ENCODE assay signal across 8 mouse cellular contexts in the genomic region with DNA sequence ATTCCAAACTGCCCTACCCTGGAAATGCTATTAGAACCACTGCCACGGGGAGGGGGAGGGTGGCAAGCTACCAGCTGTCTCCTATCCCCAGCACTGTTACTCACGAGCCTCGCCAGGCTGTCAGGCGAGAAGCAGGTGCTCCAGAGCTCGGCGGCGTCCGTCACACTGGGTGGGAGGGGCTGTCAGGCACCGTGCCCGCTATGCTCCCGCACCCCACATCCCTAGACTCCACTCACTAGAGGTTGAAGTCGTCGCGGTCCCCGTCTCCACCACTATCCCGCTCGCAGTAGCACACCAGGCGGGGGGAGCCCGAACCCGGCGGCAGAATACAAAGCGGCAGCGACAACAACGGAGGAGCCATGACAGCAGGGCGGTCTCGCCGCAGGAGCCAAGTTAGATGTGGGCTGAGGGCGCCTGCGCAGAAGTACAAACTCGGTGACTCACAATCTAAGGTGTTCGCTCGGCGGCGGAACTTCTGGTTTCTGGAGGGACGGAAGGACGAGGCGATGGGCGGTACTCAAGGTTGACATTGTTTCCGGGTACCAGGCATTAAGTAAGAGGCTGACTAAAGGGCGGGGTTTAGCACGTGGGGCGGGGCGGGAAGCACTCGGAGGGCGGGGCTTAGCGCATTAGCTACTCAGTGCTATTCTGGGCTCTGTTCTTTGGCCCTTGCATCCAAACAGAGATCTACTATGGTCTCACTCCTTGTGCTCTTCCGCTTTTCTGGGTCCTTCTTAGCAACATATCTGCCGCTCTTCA. TPM values are rescaled to one million over a fixed set of nuclear protein-coding genes. Genes with fewer than 3 reads are reported as not detected.
DNase-seq lines count a peak whose midpoint lies in the region; ATAC-seq and TF ChIP-seq lines count a peak whose summit lies in the region.

A gene (minus strand): TSS at position 544 of the 759 bp plus-strand sequence.

- peak; percentile 86 for ATAC-seq in forebrain, embryonic 11.5 days (replicated peaks; ENCODE audit: low FRiP score)
- ATAC-seq in heart, embryonic 16.5 days (replicated peaks; ENCODE audit: extremely low read depth, insufficient read depth, low FRiP score): peak; percentile 92
- peak; percentile 86 for ATAC-seq in liver, embryonic 15.5 days (ENCODE audit: insufficient read depth)
- peak; percentile 92 for ATAC-seq in neural tube, embryonic 12.5 days (ENCODE audit: low FRiP score, low read depth)

- H3K36me3 ChIP-seq in CH12.LX (replicated peaks in 1 of 2; ENCODE audit: control insufficient read depth in 1 of 2, insufficient read depth in 1 of 2, low read length in 1 of 2): peaks cover 11 to 27% of the 10 kb centered on the region in 2 experiments
- no peaks in the 10 kb centered on the region; the same call in 1 of the 2 replicates for H3K36me3 ChIP-seq in forebrain, embryonic 11.5 days (ENCODE audit: control insufficient read depth, insufficient read depth, low read length)
- H3K36me3 ChIP-seq in heart, embryonic 16.5 days (ENCODE audit: control insufficient read depth, insufficient read depth): no peaks in the 10 kb centered on the region; the same call in 1 of the 2 replicates
- peaks cover 3% of the 10 kb centered on the region; the same call in 1 of the 2 replicates for H3K36me3 ChIP-seq in liver, embryonic 15.5 days (replicated peaks)
- H3K36me3 ChIP-seq in neural tube, embryonic 12.5 days: peaks cover 16% of the 10 kb centered on the region

- peak within 1 kb of the TSS; percentile 68 to 90 (median 74) for H3K4me3 ChIP-seq in CH12.LX (replicated peaks in 1 of 3; ENCODE audit: low read depth in 2 of 3, low read length in 2 of 3, poor library complexity in 1 of 3)
- H3K4me3 ChIP-seq in forebrain, embryonic 11.5 days (ENCODE audit: low read depth, low read length): peak within 1 kb of the TSS; percentile 72
- peak within 1 kb of the TSS; percentile 69 for H3K4me3 ChIP-seq in heart, embryonic 16.5 days (ENCODE audit: low read length)
- peak within 1 kb of the TSS; percentile 72 for H3K4me3 ChIP-seq in liver, embryonic 15.5 days (replicated peaks)
- peak within 1 kb of the TSS; percentile 57 for H3K4me3 ChIP-seq in neural tube, embryonic 12.5 days

- peak; percentile 100 for DNase-seq in CH12.LX (ENCODE audit: extremely low read depth)
- DNase-seq in c-Kit-positive CD71-positive TER-119-negative erythroid progenitor cells, embryonic 14.5 days (ENCODE audit: low read depth): peak; percentile 98
- peak; percentile 93 for DNase-seq in forebrain, embryonic 11.5 days (ENCODE audit: low spot score)
- peak; percentile 95 to 98 for DNase-seq in kidney, postnatal 36 days
- DNase-seq in telencephalon, adult 2 months (ENCODE audit: low read depth, low spot score): peak; percentile 98

- dilution Hi-C loops in CH12.LX (cut with MboI; ENCODE audit: extremely low pct_ligation_motif_present, extremely low pct_unique_long_range_greater_than_20kb, low sequenced_read_pairs): no loop called here

- peak; percentile 87 for TF ChIP-seq POLR2A in CH12.LX (IDR thresholded peaks at IDR 0.05; ENCODE audit: low read depth, low read length)

- no peaks in the 10 kb centered on the region for H3K27me3 ChIP-seq in CH12.LX (replicated peaks)
- H3K27me3 ChIP-seq in forebrain, embryonic 11.5 days (ENCODE audit: control insufficient read depth, insufficient read depth, low read length): no peaks in the 10 kb centered on the region
- no peaks in the 10 kb centered on the region for H3K27me3 ChIP-seq in heart, embryonic 16.5 days (ENCODE audit: control insufficient read depth, insufficient read depth, low read length)
- H3K27me3 ChIP-seq in liver, embryonic 15.5 days: no peaks in the 10 kb centered on the region
- H3K27me3 ChIP-seq in neural tube, embryonic 12.5 days (replicated peaks): no peaks in the 10 kb centered on the region

- TF ChIP-seq CTCF in CH12.LX (conservative IDR thresholded peaks at IDR 0.05 in 1 of 2, IDR thresholded peaks at IDR 0.05 in 1 of 2; ENCODE audit: low read depth in 2 of 2, low read length in 2 of 2): no peak

- under 1% methylated on average over 48 of the region's 48 CpGs for WGBS in forebrain, embryonic 11.5 days
- under 1% methylated on average over 48 of the region's 48 CpGs for WGBS in heart, embryonic 16.5 days
- WGBS in liver, embryonic 15.5 days (ENCODE audit: insufficient replicate concordance): under 1% methylated on average over 48 of the region's 48 CpGs
- WGBS in neural tube, embryonic 12.5 days: under 1% methylated on average over 48 of the region's 48 CpGs

- peaks cover 2% of the 10 kb centered on the region; the same call in 1 of the 2 replicates for H3K79me2 ChIP-seq in CH12.LX (replicated peaks; ENCODE audit: control insufficient read depth, extremely low read depth, insufficient read depth, poor library complexity, severe bottlenecking)

- H3K9ac ChIP-seq in CH12.LX (ENCODE audit: insufficient read depth, low read depth): peak within 1 kb of the TSS; percentile 47
- peak within 1 kb of the TSS; percentile 77 for H3K9ac ChIP-seq in forebrain, embryonic 11.5 days (ENCODE audit: low read length)
- H3K9ac ChIP-seq in heart, embryonic 16.5 days (ENCODE audit: low read length): peak within 1 kb of the TSS; percentile 83
- peak within 1 kb of the TSS; percentile 71 for H3K9ac ChIP-seq in liver, embryonic 15.5 days
- peak within 1 kb of the TSS; percentile 66 for H3K9ac ChIP-seq in neural tube, embryonic 12.5 days

- TF ChIP-seq EP300 in CH12.LX (IDR thresholded peaks at IDR 0.05; ENCODE audit: low read length): no peak

- peak within 1 kb of the TSS; percentile 77 for H3K4me2 ChIP-seq in CH12.LX (ENCODE audit: insufficient read depth, low read depth, poor library complexity, severe bottlenecking)
- H3K4me2 ChIP-seq in forebrain, embryonic 11.5 days (ENCODE audit: low read depth, low read length, severe bottlenecking): peak within 1 kb of the TSS; percentile 89
- H3K4me2 ChIP-seq in heart, embryonic 16.5 days (ENCODE audit: low read depth, low read length): peak within 1 kb of the TSS; percentile 84
- H3K4me2 ChIP-seq in liver, embryonic 15.5 days: peak within 1 kb of the TSS; percentile 96
- H3K4me2 ChIP-seq in neural tube, embryonic 12.5 days (replicated peaks): peak within 1 kb of the TSS; percentile 85

- in situ Hi-C loops in CH12.LX (cut with MboI; ENCODE audit: low pct_ligation_motif_present, low pct_unique_long_range_greater_than_20kb, low sequenced_read_pairs): no loop called here

- peaks cover 27 to 43% of the 10 kb centered on the region in 2 experiments for H3K4me1 ChIP-seq in CH12.LX (ENCODE audit: control insufficient read depth in 1 of 2, insufficient read depth in 2 of 2)
- H3K4me1 ChIP-seq in forebrain, embryonic 11.5 days (replicated peaks; ENCODE audit: control insufficient read depth, insufficient read depth, low read length): peaks cover 6% of the 10 kb centered on the region; the same call in 1 of the 2 replicates
- peaks cover 29% of the 10 kb centered on the region for H3K4me1 ChIP-seq in heart, embryonic 16.5 days (ENCODE audit: control insufficient read depth, insufficient read depth, low read length)
- H3K4me1 ChIP-seq in liver, embryonic 15.5 days (replicated peaks): peaks cover 39% of the 10 kb centered on the region
- H3K4me1 ChIP-seq in neural tube, embryonic 12.5 days: peaks cover 24% of the 10 kb centered on the region

- H3K9me3 ChIP-seq in CH12.LX (replicated peaks; ENCODE audit: low read length): no peaks in the 10 kb centered on the region
- H3K9me3 ChIP-seq in forebrain, embryonic 11.5 days (ENCODE audit: control insufficient read depth, low read length): no peaks in the 10 kb centered on the region
- H3K9me3 ChIP-seq in heart, embryonic 16.5 days (replicated peaks; ENCODE audit: control insufficient read depth, low read length): no peaks in the 10 kb centered on the region
- no peaks in the 10 kb centered on the region for H3K9me3 ChIP-seq in liver, embryonic 15.5 days (replicated peaks)
- H3K9me3 ChIP-seq in neural tube, embryonic 12.5 days: no peaks in the 10 kb centered on the region

- no peak for TF ChIP-seq RAD21 in CH12.LX (IDR thresholded peaks at IDR 0.05; ENCODE audit: low read depth, low read length)

- H3K27ac ChIP-seq in CH12.LX (ENCODE audit: insufficient read depth, low read depth): peak within 1 kb of the TSS; percentile 70
- peak within 1 kb of the TSS; percentile 78 for H3K27ac ChIP-seq in forebrain, embryonic 11.5 days (ENCODE audit: low read depth, low read length)
- peak within 1 kb of the TSS; percentile 94 for H3K27ac ChIP-seq in heart, embryonic 16.5 days (ENCODE audit: low read length)
- peak within 1 kb of the TSS; percentile 91 for H3K27ac ChIP-seq in liver, embryonic 15.5 days (replicated peaks)
- peak within 1 kb of the TSS; percentile 79 for H3K27ac ChIP-seq in neural tube, embryonic 12.5 days

TF ChIP-seq in CH12.LX, 34 proteins besides CTCF, POLR2A, EP300 and RAD21 (continues in another document):
- TF ChIP-seq USF1 (IDR thresholded peaks at IDR 0.05; ENCODE audit: low read depth, low read length) (peak; percentile 20; the same call in 1 of the 2 replicates), USF2 (conservative IDR thresholded peaks at IDR 0.05; ENCODE audit: low read depth, low read length) (no peak), CHD1 (IDR thresholded peaks at IDR 0.05; ENCODE audit: low read depth, low read length) (no peak), MAZ (IDR thresholded peaks at IDR 0.05; ENCODE audit: low read depth, low read length) (0 out of 2 replicates have a peak, but pooled peaks have one; percentile 32), SMC3 (IDR thresholded peaks at IDR 0.05; ENCODE audit: low read depth, low read length) (no peak), BHLHE40 (IDR thresholded peaks at IDR 0.05; ENCODE audit: low read depth, low read length) (peak; percentile 91), MEF2A (IDR thresholded peaks at IDR 0.05; ENCODE audit: borderline replicate concordance, low read depth, low read length) (peak; percentile 58; the same call in 1 of the 2 replicates), ELF1 (IDR thresholded peaks at IDR 0.05; ENCODE audit: low read depth, low read length) (peak; percentile 91), ZC3H11A (IDR thresholded peaks at IDR 0.05; ENCODE audit: low read depth, low read length) (no peak), NRF1 (IDR thresholded peaks at IDR 0.05; ENCODE audit: low read depth, low read length) (peak; percentile 84), JUND (conservative IDR thresholded peaks at IDR 0.05; ENCODE audit: low read depth, low read length) (no peak), HCFC1 (IDR thresholded peaks at IDR 0.05; ENCODE audit: low read depth, low read length) (peak; percentile 74), CHD2 (IDR thresholded peaks at IDR 0.05; ENCODE audit: low read length) (no peak)

RNA-seq across cellular contexts. Expression of the gene that starts here (rescaled TPM):
- total RNA-seq in CH12.LX (2012; rRNA removed) (13.6 and 15.1 TPM in 2 replicates), CH12.LX (2014; rRNA removed) (13.5 and 16.2 TPM in 2 replicates)
- polyA plus RNA-seq in CH12.LX (2012; ENCODE audit: insufficient read length, low read depth): 9.5 and 13.9 TPM in 2 replicates
- 22.9 and 24.2 TPM in 2 replicates for polyA plus RNA-seq in forebrain, embryonic 11.5 days (2014; fragmentation: Nextera tagmentation; extraction: Ambion mirVana)
- polyA plus RNA-seq in heart, embryonic 16.5 days (2015; fragmentation: Nextera tagmentation; extraction: Ambion mirVana): 37.6 and 40.4 TPM in 2 replicates
- 8.3 and 10.6 TPM in 2 replicates for polyA plus RNA-seq in liver, embryonic 15.5 days (2015; fragmentation: Nextera tagmentation; extraction: Ambion mirVana)
- polyA plus RNA-seq in neural tube, embryonic 12.5 days (2016; fragmentation: Nextera tagmentation; extraction: Ambion mirVana): 49.5 and 52.5 TPM in 2 replicates

Comparison
In these comparisons a context has a peak if more than half of its experiments do, and no peak if none do; other contexts are left out.
1. Peak in every context shown above with its lines: DNase-seq, ATAC-seq, H3K4me3 ChIP-seq and H3K27ac ChIP-seq.